Mouse (Mus musculus) stomach, embryonic 16.5 days (tissue): ENCODE measurements around the gene Tmtc1. TPM values are rescaled to one million over a fixed set of nuclear protein-coding genes. Genes with fewer than 3 reads are reported as not detected.

ENCODE experiments used
- ATAC-seq: fragments of 200-750 bp; cut with Nextera tagmentation; 2 replicates; pipeline ENCODE4 v1.8.0; 2017; ENCODE audit warnings: moderate number of reproducible peaks, moderate TSS enrichment; ENCODE audit not compliant: insufficient read depth, low FRiP score
- H3K27ac ChIP-seq: fragments of 300-500 bp; sonication (generic); 2 replicates; pipeline ENCODE4 v1.5.1; 2014; ENCODE audit warnings: low read length
- H3K27me3 ChIP-seq: fragments of 300-500 bp; sonication (generic); 2 replicates; pipeline ENCODE4 v1.6.1; 2014; ENCODE audit warnings: low read length, control low read depth, mixed read lengths; ENCODE audit not compliant: control insufficient read depth, insufficient read depth
- H3K36me3 ChIP-seq: fragments of 300-500 bp; sonication (generic); 2 replicates; pipeline ENCODE4 v1.6.1; 2014; ENCODE audit warnings: low read length; ENCODE audit not compliant: control insufficient read depth, insufficient read depth
- H3K4me1 ChIP-seq: fragments of 300-500 bp; sonication (generic); 2 replicates; pipeline ENCODE4 v1.6.1; 2014; ENCODE audit warnings: low read length, control low read depth, mixed read lengths; ENCODE audit not compliant: control insufficient read depth, insufficient read depth
- H3K4me2 ChIP-seq: fragments of 300-500 bp; sonication (generic); 2 replicates; pipeline ENCODE4 v1.6.1; 2014; ENCODE audit warnings: low read depth, low read length, mixed read lengths
- H3K4me3 ChIP-seq: fragments of 300-500 bp; sonication (generic); replicated peaks from 2 replicates; pipeline ENCODE4 v1.5.1; 2014; ENCODE audit warnings: mild to moderate bottlenecking, low read length
- H3K9ac ChIP-seq: fragments of 300-500 bp; sonication (generic); 2 replicates; pipeline ENCODE4 v1.6.1; 2014; ENCODE audit warnings: low read length
- H3K9me3 ChIP-seq: fragments of 300-500 bp; sonication (generic); replicated peaks from 2 replicates; pipeline ENCODE4 v1.6.1; 2016; ENCODE audit warnings: low read length, control low read depth; ENCODE audit not compliant: control insufficient read depth
- WGBS: fragments of 180-500 bp; shearing (Covaris S2); extraction: QIAGEN DNeasy Blood & Tissue Kit; methylation state at CpG from one replicate; pipeline ENCODE4 v1.1.7; 2014; 5-methylcytosine and 5-hydroxymethylcytosine counted together
- polyA plus RNA-seq: library from polyadenylated mRNA; unstranded; fragments of >200 nt; fragmentation: Nextera tagmentation; extraction: Ambion mirVana; gene quantifications from 2 replicates; pipeline ENCODE4 v1.2.1, GENCODE M21; 2015

Tmtc1 gene
- polyA plus RNA-seq, 1 experiment from 2014 or later = 1.6 TPM

GRCm38 (mm10) chr6:148392147-148392546, 52.0 kb downstream of the Tmtc1 start:
- H3K4me2 ChIP-seq = no peak overlapping the region
- H3K4me1 ChIP-seq = peaks cover 29% of the 10 kb centered on the region
- no peaks in the 10 kb centered on the region for H3K9me3 ChIP-seq
- H3K4me3 ChIP-seq = no peak overlapping the region
- no peak for ATAC-seq
- 49% methylated on average over 10 of the region's 10 CpGs for WGBS
- H3K27me3 ChIP-seq = no peaks in the 10 kb centered on the region
- no peaks in the 10 kb centered on the region for H3K36me3 ChIP-seq
- H3K27ac ChIP-seq = peak overlapping the region; percentile 60
- H3K9ac ChIP-seq = peak overlapping the region; percentile 52

GRCm38 (mm10) chr6:148391286-148391685, 52.9 kb downstream of the Tmtc1 start:
- 70% methylated on average over 7 of the region's 7 CpGs for WGBS

GRCm38 (mm10) chr6:148390630-148391276, 53.4 kb downstream of the Tmtc1 start:
- Histone ChIP-seq H3K4me3 (no peak overlapping the region), H3K4me1 (peaks cover 29% of the 10 kb centered on the region), H3K4me2 (no peak overlapping the region), H3K27me3 (no peaks in the 10 kb centered on the region), H3K36me3 (no peaks in the 10 kb centered on the region), H3K9ac (no peak overlapping the region), H3K27ac (peak overlapping the region; percentile 64), H3K9me3 (no peaks in the 10 kb centered on the region)
- peak; percentile 54; the same call in 1 of the 2 replicates for ATAC-seq
- 34% methylated on average over 4 of the region's 4 CpGs for WGBS

More at GRCm38 (mm10) chr6:148391286-148391685, 52.9 kb downstream of the Tmtc1 start:
- H3K27me3 ChIP-seq = no peaks in the 10 kb centered on the region
- H3K4me1 ChIP-seq = peaks cover 29% of the 10 kb centered on the region
- H3K9me3 ChIP-seq = no peaks in the 10 kb centered on the region
- H3K27ac ChIP-seq = peak overlapping the region; percentile 64
- no peak for ATAC-seq
- H3K4me2 ChIP-seq = no peak overlapping the region
- no peak overlapping the region for H3K4me3 ChIP-seq
- H3K36me3 ChIP-seq = no peaks in the 10 kb centered on the region
- H3K9ac ChIP-seq = no peak overlapping the region

GRCm38 (mm10) chr6:148387990-148388389, 56.2 kb downstream of the Tmtc1 start:
- Histone ChIP-seq H3K9me3 (no peaks in the 10 kb centered on the region), H3K36me3 (no peaks in the 10 kb centered on the region), H3K4me3 (no peak overlapping the region), H3K9ac (no peak overlapping the region), H3K27ac (no peak overlapping the region), H3K4me1 (peaks cover 28% of the 10 kb centered on the region), H3K27me3 (no peaks in the 10 kb centered on the region), H3K4me2 (no peak overlapping the region)
- no peak for ATAC-seq
- 65% methylated on average over 1 of the region's 1 CpGs for WGBS

- H3K9ac ChIP-seq = no peak overlapping the region
- no peak overlapping the region for H3K4me3 ChIP-seq
- 57% methylated on average over 6 of the region's 6 CpGs for WGBS
- no peak overlapping the region for H3K4me2 ChIP-seq
- 0 out of 2 replicates have a peak, but pooled peaks cover 7% of the 10 kb centered on the region for H3K4me1 ChIP-seq
- no peaks in the 10 kb centered on the region for H3K27me3 ChIP-seq
- ATAC-seq = no peak; the same call in 1 of the 2 replicates
- H3K36me3 ChIP-seq = no peaks in the 10 kb centered on the region
- no peaks in the 10 kb centered on the region for H3K9me3 ChIP-seq
- no peak overlapping the region for H3K27ac ChIP-seq
Measured at GRCm38 (mm10) chr6:148384111-148384895, 59.9 kb downstream of the Tmtc1 start.

GRCm38 (mm10) chr6:148381163-148381782, 62.9 kb downstream of the Tmtc1 start:
- Histone ChIP-seq H3K4me3 (no peak overlapping the region), H3K27ac (no peak overlapping the region), H3K9me3 (no peaks in the 10 kb centered on the region), H3K4me1 (0 out of 2 replicates have a peak, but pooled peaks cover 4% of the 10 kb centered on the region), H3K9ac (no peak overlapping the region), H3K4me2 (no peak overlapping the region), H3K27me3 (no peaks in the 10 kb centered on the region), H3K36me3 (no peaks in the 10 kb centered on the region)
- ATAC-seq = no peak
- WGBS = 84% methylated on average over 9 of the region's 9 CpGs

- no peak overlapping the region for H3K4me3 ChIP-seq
- H3K36me3 ChIP-seq = no peaks in the 10 kb centered on the region
- H3K9ac ChIP-seq = no peak overlapping the region
- no peak overlapping the region for H3K27ac ChIP-seq
- no peak overlapping the region for H3K4me2 ChIP-seq
- no peaks in the 10 kb centered on the region for H3K27me3 ChIP-seq
- no peak for ATAC-seq
- H3K9me3 ChIP-seq = no peaks in the 10 kb centered on the region
- 53% methylated on average over 3 of the region's 3 CpGs for WGBS
- no peaks in the 10 kb centered on the region for H3K4me1 ChIP-seq
Measured at GRCm38 (mm10) chr6:148375618-148376209, 68.5 kb downstream of the Tmtc1 start.

- H3K4me1 ChIP-seq = no peaks in the 10 kb centered on the region
- H3K27ac ChIP-seq = no peak overlapping the region
- H3K9ac ChIP-seq = no peak overlapping the region
- no peaks in the 10 kb centered on the region for H3K9me3 ChIP-seq
- H3K4me3 ChIP-seq = no peak overlapping the region
- 76% methylated on average over 3 of the region's 3 CpGs for WGBS
- no peak for ATAC-seq
- no peaks in the 10 kb centered on the region for H3K27me3 ChIP-seq
- H3K4me2 ChIP-seq = no peak overlapping the region
- no peaks in the 10 kb centered on the region for H3K36me3 ChIP-seq
Measured at GRCm38 (mm10) chr6:148375015-148375414, 69.2 kb downstream of the Tmtc1 start.
